ENCODE assay signal across 12 mouse cellular contexts in genomic region chr4:124360578-124360908, GRCm38 (mm10).
"Had no signal": no experiment of that assay in that cellular context is flagged by ENCODE, and none has a peak within 500 bp of the region (broad histone marks: within the 10 kb centered on the region; RNA-seq: fewer than 3 reads in every experiment).

No protein-coding gene starts in this region.

- H3K4me2 ChIP-seq: kidney, embryonic 15.5 days; limb, embryonic 13.5 days; neural tube, embryonic 15.5 days had no signal

- H3K9me3 ChIP-seq: kidney, embryonic 15.5 days; limb, embryonic 13.5 days; neural tube, embryonic 15.5 days had no signal

- H3K4me3 ChIP-seq: kidney, embryonic 15.5 days; limb, embryonic 13.5 days; neural tube, embryonic 15.5 days had no signal

- DNase-seq: kidney, adult 2 months; kidney, postnatal 14 days; left cerebral cortex, postnatal 4 days; lung, adult 18-20 months; lung, postnatal 36 days; thymus, adult 18-20 months; thymus, postnatal 14 days had no signal

- H3K36me3 ChIP-seq: kidney, embryonic 15.5 days; limb, embryonic 13.5 days; neural tube, embryonic 15.5 days had no signal

- ATAC-seq: lung, postnatal 0 days had no signal

- H3K4me1 ChIP-seq: kidney, embryonic 15.5 days; limb, embryonic 13.5 days; neural tube, embryonic 15.5 days had no signal

- H3K27ac ChIP-seq: kidney, embryonic 15.5 days; limb, embryonic 13.5 days; liver, embryonic 14.5 days; neural tube, embryonic 15.5 days had no signal

- H3K9ac ChIP-seq: kidney, embryonic 15.5 days; limb, embryonic 13.5 days; liver, embryonic 14.5 days; neural tube, embryonic 15.5 days had no signal
